Mouse (Mus musculus) hindbrain, embryonic 15.5 days (tissue): ENCODE data around the gene Ceacam19. TPM values are rescaled to one million over a fixed set of nuclear protein-coding genes. Genes with fewer than 3 reads are reported as not detected.
"Not testable (repeated sequence)": the region's sequence is repeated elsewhere in the genome, so short reads cannot be mapped to it uniquely, and the experiment has no call there.

Experiments
- ATAC-seq: fragments of 200-750 bp; cut with Nextera tagmentation; 2 replicates; pipeline ENCODE4 v1.8.0; 2017; ENCODE audit warnings: low read depth, moderate number of reproducible peaks, moderate TSS enrichment; ENCODE audit not compliant: low FRiP score
- H3K27ac ChIP-seq: fragments of 300-500 bp; sonication (generic); replicated peaks from 2 replicates; pipeline ENCODE4 v1.5.1; 2015; ENCODE audit warnings: mild to moderate bottlenecking, inconsistent platforms
- H3K27me3 ChIP-seq: fragments of 300-500 bp; sonication (generic); 2 replicates; pipeline ENCODE4 v1.6.1; 2015; ENCODE audit warnings: control low read depth, inconsistent platforms
- H3K36me3 ChIP-seq: fragments of 300-500 bp; sonication (generic); 2 replicates; pipeline ENCODE4 v1.6.1; 2015; ENCODE audit warnings: control low read depth, inconsistent platforms
- H3K4me1 ChIP-seq: fragments of 300-500 bp; sonication (generic); replicated peaks from 2 replicates; pipeline ENCODE4 v1.6.1; 2015; ENCODE audit warnings: control low read depth, inconsistent platforms
- H3K4me2 ChIP-seq: fragments of 300-500 bp; sonication (generic); 2 replicates; pipeline ENCODE4 v1.6.1; 2015; ENCODE audit warnings: moderate library complexity, mild to moderate bottlenecking, inconsistent platforms
- H3K4me3 ChIP-seq: fragments of 300-500 bp; sonication (generic); 2 replicates; pipeline ENCODE4 v1.5.1; 2015; ENCODE audit warnings: mild to moderate bottlenecking, inconsistent platforms
- H3K9ac ChIP-seq: fragments of 300-500 bp; sonication (generic); 2 replicates; pipeline ENCODE4 v1.6.1; 2015; ENCODE audit warnings: inconsistent platforms
- H3K9me3 ChIP-seq: fragments of 300-500 bp; sonication (generic); 2 replicates; pipeline ENCODE4 v1.6.1; 2016; ENCODE audit warnings: control low read depth, inconsistent platforms
- WGBS: fragments of 180-500 bp; shearing (Covaris S2); methylation state at CpG from one replicate; pipeline ENCODE4 v1.1.7; 2015; 5-methylcytosine and 5-hydroxymethylcytosine counted together
- polyA plus RNA-seq: library from polyadenylated mRNA; unstranded; fragments of >200 nt; fragmentation: Nextera tagmentation; extraction: Ambion mirVana; gene quantifications from 2 replicates; pipeline ENCODE4 v1.2.1, GENCODE M21; 2015

The Ceacam19 gene
- not detected in 2 replicates for polyA plus RNA-seq

DNA sequence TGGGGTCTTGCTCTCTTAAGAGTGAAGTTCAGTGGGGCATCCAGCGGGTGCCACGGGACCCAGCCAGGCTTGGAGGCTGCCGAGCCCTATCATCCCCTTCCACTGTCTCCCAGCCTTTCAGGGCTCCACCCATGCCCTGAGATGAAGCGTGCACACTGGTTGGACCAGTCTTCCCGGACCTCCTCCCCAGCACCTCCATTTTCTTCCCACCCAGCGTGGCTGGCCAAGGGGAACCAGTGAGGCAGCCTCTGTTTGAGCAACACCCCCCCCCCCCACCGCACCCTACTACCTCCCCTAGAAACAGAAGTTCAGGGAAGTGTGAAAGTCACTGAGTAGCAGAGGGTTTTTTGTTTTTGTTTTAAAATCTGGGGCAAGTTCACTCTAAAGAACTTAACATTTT is at the start of gene Ceacam19:
Gene Ceacam19 (minus strand): TSS at position 117 of the 400 bp plus-strand sequence.
- H3K27ac ChIP-seq, result no peak within 1 kb of the TSS
- ATAC-seq, result no peak
- H3K4me1 ChIP-seq, result no peaks in the 10 kb centered on the region
- WGBS, result 74% methylated on average over 7 of the region's 7 CpGs
- H3K9me3 ChIP-seq, result no peaks in the 10 kb centered on the region
- no peak within 1 kb of the TSS for H3K4me3 ChIP-seq
- H3K4me2 ChIP-seq, result no peak within 1 kb of the TSS
- H3K9ac ChIP-seq, result no peak within 1 kb of the TSS
- no peaks in the 10 kb centered on the region for H3K36me3 ChIP-seq
- H3K27me3 ChIP-seq, result no peaks in the 10 kb centered on the region

DNA sequence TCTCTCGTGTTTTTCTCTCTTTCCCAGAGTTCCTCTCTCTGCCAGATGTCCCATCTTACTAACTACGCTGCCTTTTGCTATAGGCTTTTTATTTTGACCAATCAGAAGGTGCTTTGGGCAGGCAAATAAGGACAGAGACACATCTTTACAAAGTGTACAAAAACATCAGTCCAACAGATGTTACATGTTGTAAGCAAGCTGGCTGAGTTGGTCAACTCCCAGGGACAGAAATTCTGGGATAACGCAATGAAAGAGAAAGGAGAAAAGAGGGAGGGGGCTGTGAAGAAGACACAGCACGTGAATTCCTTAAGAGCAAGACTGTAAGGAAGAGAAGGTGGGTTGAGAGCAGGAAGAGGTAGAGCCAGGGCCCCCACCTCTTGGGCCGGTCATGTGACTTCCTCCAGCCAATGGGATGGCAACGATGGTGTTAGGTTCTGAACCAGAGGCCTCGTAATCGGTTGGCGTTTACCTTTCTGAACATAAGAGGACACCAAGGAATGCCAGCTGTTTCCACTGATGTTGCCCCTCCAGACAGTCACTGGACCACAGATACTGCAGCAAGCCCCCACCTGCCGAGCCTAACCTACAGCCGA is 49.6 kb upstream of the Ceacam19 start:
- 89% methylated on average over 11 of the region's 11 CpGs for WGBS

DNA sequence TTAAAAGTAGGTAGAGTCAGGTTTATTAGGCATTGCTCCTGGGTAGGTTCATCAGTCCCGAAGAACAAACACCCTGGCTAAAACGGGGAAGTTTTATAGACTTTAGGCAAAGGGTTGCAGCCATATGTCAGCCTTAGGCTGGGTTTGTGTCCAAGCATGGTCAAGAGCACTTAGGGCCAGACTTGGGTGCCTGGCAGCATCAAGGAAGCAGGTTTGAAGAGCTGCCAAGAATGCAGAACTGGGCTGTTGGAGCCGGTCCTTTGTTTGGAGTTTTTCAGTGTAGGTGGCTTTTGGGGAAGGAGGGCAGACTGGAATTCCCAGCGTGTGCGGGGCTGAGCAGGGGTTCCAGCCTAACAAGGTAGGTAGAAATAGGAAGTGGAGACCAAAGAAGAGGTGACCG is 48.2 kb upstream of the Ceacam19 start:
- Histone ChIP-seq H3K4me2 (no peak overlapping the region), H3K27me3 (no peaks in the 10 kb centered on the region), H3K4me1 (no peaks in the 10 kb centered on the region), H3K9me3 (no peaks in the 10 kb centered on the region), H3K9ac (no peak overlapping the region), H3K4me3 (no peak overlapping the region), H3K36me3 (no peaks in the 10 kb centered on the region), H3K27ac (no peak overlapping the region)
- no peak for ATAC-seq
- WGBS, result 74% methylated on average over 6 of the region's 6 CpGs

More for the DNA sequence above, 49.6 kb upstream of the Ceacam19 start:
- no peak overlapping the region for H3K9ac ChIP-seq
- H3K9me3 ChIP-seq, result no peaks in the 10 kb centered on the region
- H3K4me2 ChIP-seq, result no peak overlapping the region
- no peaks in the 10 kb centered on the region for H3K4me1 ChIP-seq
- no peaks in the 10 kb centered on the region for H3K27me3 ChIP-seq
- no peak for ATAC-seq
- H3K27ac ChIP-seq, result no peak overlapping the region
- H3K4me3 ChIP-seq, result no peak overlapping the region
- no peaks in the 10 kb centered on the region for H3K36me3 ChIP-seq

DNA sequence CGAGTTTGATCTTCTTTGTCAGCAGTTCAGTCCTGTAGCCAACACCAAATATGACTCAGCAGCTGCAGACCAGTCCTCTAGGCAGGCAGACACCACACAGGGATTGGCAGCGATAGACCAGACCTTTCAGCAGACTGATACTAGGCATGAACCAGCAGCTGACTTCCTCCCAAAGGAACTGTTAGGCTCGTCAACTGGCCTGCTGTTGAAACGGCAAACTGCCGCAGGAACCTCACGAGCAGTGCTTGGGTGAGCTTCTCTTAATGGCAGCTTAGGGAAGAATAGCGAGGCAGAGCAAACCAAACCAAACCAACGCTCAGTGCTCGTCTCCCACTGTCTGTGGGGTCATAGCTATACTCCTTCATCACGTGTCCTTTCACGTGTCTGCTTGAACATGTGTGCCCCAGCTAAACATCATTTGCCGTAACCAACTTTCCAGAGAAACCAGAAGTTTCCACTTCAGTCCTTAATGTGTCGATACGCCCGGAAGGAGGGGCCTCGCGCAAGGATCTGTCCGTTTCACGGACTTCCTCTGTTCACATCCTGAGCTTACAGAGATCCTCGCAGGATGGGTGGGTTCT is 47.5 kb upstream of the Ceacam19 start:
- Histone ChIP-seq H3K4me1 (no peaks in the 10 kb centered on the region), H3K27ac (no peak overlapping the region), H3K4me2 (no peak overlapping the region), H3K36me3 (no peaks in the 10 kb centered on the region), H3K4me3 (no peak overlapping the region), H3K9me3 (no peaks in the 10 kb centered on the region), H3K27me3 (no peaks in the 10 kb centered on the region), H3K9ac (no peak overlapping the region)
- 71% methylated on average over 20 of the region's 20 CpGs for WGBS
- ATAC-seq, result no peak

DNA sequence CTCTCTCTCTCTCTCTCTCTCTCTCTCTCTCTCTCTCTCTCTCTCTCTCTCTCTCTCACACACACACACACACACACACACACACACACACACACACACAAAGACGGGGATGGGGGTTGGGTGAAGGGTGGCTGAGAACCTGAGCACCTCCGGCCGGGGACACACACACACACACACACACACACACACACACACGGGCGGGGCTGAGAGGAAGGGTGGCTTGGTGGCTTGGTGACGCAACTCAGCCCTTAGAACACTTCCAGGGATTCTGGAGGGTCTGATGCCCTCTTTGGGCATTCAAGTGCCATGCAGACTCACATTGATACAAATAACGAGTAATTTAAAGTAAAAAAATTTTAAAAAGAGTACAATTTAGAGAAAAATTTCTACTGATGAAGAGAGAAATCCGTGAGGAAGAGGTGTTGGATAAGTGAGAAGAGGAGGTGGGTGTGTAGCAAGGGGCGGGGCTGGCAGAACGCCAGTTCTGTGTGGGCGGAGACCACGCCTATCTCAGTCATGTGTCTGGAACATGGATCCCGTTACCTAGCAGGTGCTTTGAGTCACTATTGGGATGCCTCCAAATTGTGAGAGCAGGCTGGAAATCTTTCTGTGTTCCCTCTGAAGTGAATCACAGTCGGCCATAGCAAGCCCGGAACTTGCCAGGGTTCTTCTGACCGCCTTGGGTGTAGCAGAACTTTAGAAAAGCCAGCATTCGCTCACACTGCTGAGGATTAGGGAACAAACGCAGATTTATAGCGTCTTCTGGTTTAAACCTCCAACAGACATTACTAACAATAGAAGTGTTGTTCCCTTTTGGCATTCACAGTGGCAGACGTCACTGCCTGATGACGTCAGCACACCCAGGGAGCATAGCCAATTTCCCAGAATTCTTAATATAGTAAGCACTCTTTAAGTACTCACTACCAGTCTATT is 45.4 kb upstream of the Ceacam19 start:
- Histone ChIP-seq H3K9me3 (no peaks in the 10 kb centered on the region), H3K27ac (peak overlapping the region; percentile 50), H3K36me3 (no peaks in the 10 kb centered on the region), H3K27me3 (no peaks in the 10 kb centered on the region), H3K4me2 (peak overlapping the region; percentile 46), H3K4me1 (no peaks in the 10 kb centered on the region), H3K4me3 (peak overlapping the region; percentile 23), H3K9ac (no peak overlapping the region)
- peak; percentile 88 for ATAC-seq
- 31% methylated on average over 21 of the region's 21 CpGs for WGBS

DNA sequence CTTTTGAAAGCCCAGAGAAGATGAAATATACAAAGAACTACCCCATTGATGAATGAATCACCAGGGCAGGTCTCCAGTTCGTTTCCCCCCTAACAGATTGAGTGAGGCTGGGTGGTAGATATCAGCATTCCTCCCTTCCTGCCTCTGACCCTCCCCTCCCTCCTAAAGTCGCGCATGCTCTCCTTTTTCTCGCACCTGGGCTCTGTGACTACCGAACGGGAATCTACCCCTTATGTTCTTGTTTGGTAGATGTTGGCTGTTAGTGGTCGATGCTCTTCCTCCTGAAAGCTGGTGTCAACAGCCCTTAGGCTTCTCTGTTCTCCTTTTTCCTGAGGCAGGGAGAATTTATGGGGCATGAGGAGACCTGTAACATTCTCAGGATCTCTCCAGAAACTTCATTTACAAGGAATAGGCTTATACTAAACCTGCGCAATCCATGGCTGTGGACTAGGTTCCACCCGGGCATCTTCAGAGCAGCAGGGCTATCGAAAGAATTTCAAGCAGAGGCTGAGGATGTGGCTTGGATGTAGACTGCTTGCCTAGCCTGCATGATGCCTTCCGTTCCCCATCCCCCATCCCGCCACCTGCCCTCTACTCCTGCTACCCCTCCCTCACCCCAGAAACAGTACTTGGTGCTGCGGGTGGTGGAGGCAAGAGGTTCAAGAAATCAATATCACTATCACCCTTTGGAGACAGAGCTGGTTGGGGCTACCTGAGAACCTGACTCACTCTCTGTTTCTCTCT is 44.5 kb upstream of the Ceacam19 start:
- peak overlapping the region; percentile 2; the same call in 1 of the 2 replicates for H3K4me3 ChIP-seq
- no peak overlapping the region for H3K9ac ChIP-seq
- WGBS, result 32% methylated on average over 13 of the region's 13 CpGs
- H3K4me1 ChIP-seq, result no peaks in the 10 kb centered on the region
- H3K27me3 ChIP-seq, result no peaks in the 10 kb centered on the region
- no peaks in the 10 kb centered on the region for H3K9me3 ChIP-seq
- no peaks in the 10 kb centered on the region for H3K36me3 ChIP-seq
- ATAC-seq, result peak; percentile 24; the same call in 1 of the 2 replicates
- H3K4me2 ChIP-seq, result peak overlapping the region; percentile 46
- peak overlapping the region; percentile 48; the same call in 1 of the 2 replicates for H3K27ac ChIP-seq

DNA sequence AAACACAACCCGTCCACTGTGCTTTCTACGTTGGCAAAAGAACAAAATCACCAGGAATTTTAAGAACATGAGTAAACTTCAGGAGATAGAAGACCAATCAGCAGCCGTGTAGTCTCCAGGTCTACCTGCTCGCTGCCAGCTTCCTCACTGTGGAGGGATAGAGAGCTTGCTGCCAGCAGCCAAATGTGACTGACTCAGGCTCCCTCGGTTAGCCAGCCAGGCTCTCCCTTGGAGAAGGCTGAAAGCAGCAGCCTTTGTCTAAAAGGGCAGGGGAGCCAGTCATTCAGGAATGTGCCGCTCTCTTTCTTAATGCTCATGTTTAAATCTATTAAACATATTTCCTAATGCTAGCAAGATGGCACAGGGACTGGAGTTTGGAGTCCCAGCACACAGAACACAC is 42.7 kb upstream of the Ceacam19 start:
- H3K4me2 ChIP-seq, H3K9me3 ChIP-seq, H3K27ac ChIP-seq, ATAC-seq, H3K4me1 ChIP-seq, H3K9ac ChIP-seq, H3K4me3 ChIP-seq, H3K27me3 ChIP-seq, H3K36me3 ChIP-seq: not testable (repeated sequence)
- 79% methylated on average over 6 of the region's 6 CpGs for WGBS

DNA sequence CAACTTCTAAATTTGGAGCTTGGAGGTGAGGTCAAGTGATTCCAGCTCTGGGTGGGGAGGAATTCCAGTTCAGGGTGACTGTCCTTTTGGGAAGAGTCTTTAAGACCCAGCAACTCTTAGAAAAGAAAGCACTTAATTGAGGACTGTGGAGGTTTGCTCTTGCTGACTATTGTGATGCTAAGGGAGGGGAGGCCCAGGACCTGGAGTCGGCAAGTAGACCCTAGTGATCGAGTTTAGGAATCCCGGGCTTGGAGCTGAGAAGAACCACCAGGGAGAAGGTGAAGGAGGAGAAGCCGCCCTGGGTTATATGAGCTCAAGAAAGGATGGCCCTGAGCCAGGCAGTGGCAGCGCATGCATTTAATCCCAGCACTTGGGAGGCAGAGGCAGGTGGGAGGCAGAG is 40.7 kb upstream of the Ceacam19 start:
- no peaks in the 10 kb centered on the region for H3K27me3 ChIP-seq
- no peak overlapping the region for H3K9ac ChIP-seq
- H3K4me1 ChIP-seq, result no peaks in the 10 kb centered on the region; the same call in 1 of the 2 replicates
- ATAC-seq, result no peak
- no peaks in the 10 kb centered on the region for H3K36me3 ChIP-seq
- H3K4me2 ChIP-seq, result no peak overlapping the region
- H3K4me3 ChIP-seq, result no peak overlapping the region
- WGBS, result 50% methylated on average over 5 of the region's 5 CpGs
- no peaks in the 10 kb centered on the region for H3K9me3 ChIP-seq
- H3K27ac ChIP-seq, result no peak overlapping the region

DNA sequence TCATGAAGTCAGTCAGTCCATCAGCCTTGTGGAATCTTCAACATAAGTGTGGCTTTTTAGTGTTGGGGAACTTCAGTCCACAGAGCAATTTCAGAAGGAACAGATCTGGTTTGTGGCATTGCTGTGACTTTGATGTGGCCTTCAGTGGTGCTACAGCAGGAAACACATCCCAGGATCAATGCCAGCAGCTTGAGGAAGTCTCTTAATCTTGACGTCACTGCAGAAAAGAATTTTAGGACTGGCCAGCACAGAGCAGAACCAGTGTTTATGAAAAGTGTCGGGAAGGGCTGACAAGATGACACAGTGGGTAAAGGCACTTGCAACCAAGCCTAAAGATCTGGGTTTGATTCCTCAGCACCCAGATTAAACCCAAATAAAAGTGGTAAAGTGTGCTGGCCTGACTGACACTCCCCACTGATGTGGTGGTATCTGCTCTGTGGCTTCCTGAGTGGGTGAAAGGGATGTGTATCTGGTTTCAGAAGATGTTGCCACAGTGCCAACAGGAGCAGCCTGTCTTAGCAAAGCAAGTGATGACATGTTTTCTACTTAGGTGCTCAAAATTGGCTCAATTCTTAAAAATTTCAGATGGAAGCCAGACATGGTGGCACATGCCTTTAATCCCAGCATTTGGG is 39.2 kb upstream of the Ceacam19 start:
- no peaks in the 10 kb centered on the region for H3K36me3 ChIP-seq
- no peaks in the 10 kb centered on the region; the same call in 1 of the 2 replicates for H3K4me1 ChIP-seq
- no peak overlapping the region for H3K9ac ChIP-seq
- no peaks in the 10 kb centered on the region for H3K9me3 ChIP-seq
- no peaks in the 10 kb centered on the region for H3K27me3 ChIP-seq
- 82% methylated on average over 2 of the region's 2 CpGs for WGBS
- no peak overlapping the region for H3K27ac ChIP-seq
- no peak for ATAC-seq
- H3K4me3 ChIP-seq, result no peak overlapping the region
- H3K4me2 ChIP-seq, result no peak overlapping the region

DNA sequence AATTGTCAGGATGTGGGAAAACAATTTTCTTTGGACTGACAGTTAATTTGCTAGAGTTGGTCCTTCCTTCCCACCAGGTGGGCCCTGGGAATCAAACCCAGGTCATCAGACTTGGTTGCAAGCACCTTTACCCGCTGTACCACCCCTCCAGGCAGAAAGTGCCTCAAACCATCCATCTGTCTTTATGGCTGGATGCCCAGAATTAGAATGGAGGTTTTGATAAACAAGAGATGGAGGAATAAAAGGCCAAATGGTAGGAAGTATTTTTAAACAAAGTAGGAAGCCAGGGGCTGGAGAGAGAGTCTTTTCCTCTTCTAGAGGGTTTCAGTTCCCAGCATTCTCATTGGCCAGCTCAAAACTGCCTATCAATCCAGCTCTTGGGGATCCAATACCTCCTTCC is 37.6 kb upstream of the Ceacam19 start:
- H3K9me3 ChIP-seq, result no peaks in the 10 kb centered on the region
- H3K27me3 ChIP-seq, result no peaks in the 10 kb centered on the region
- WGBS, result 70% methylated on average over 1 of the region's 1 CpGs
- H3K36me3 ChIP-seq, result no peaks in the 10 kb centered on the region
- H3K4me1 ChIP-seq, result peaks cover 6% of the 10 kb centered on the region; the same call in 1 of the 2 replicates
- H3K27ac ChIP-seq, result no peak overlapping the region
- no peak overlapping the region for H3K4me3 ChIP-seq
- ATAC-seq, result no peak
- no peak overlapping the region for H3K9ac ChIP-seq
- no peak overlapping the region for H3K4me2 ChIP-seq

DNA sequence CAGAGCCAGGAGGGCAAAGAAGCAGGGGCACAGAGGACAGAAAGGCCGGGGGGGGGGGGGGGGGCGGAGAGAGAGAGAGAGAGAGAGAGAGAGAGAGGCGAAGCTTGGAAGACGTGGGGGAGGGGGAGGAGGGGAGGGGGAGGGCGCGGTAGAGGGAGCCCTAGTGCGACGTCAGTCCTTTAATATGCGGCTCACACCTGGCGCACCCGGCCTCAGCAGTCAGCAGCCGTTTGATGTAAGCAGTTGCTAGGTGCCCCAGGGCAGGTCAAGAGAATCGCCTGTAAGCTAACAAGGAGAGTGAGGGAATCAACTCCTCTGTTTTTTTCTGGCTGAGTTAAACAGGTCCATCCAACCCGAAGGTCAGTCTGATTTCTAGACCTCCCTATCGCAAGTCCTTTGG is 36.0 kb upstream of the Ceacam19 start:
- Histone ChIP-seq H3K36me3 (no peaks in the 10 kb centered on the region), H3K4me3 (no peak overlapping the region), H3K9ac (no peak overlapping the region), H3K4me2 (no peak overlapping the region), H3K9me3 (no peaks in the 10 kb centered on the region), H3K4me1 (peaks cover 13% of the 10 kb centered on the region), H3K27me3 (no peaks in the 10 kb centered on the region), H3K27ac (no peak overlapping the region)
- ATAC-seq, result no peak
- WGBS, result 32% methylated on average over 7 of the region's 15 CpGs
